18 mouse cellular contexts compared by ENCODE assay signal in the genomic region with DNA sequence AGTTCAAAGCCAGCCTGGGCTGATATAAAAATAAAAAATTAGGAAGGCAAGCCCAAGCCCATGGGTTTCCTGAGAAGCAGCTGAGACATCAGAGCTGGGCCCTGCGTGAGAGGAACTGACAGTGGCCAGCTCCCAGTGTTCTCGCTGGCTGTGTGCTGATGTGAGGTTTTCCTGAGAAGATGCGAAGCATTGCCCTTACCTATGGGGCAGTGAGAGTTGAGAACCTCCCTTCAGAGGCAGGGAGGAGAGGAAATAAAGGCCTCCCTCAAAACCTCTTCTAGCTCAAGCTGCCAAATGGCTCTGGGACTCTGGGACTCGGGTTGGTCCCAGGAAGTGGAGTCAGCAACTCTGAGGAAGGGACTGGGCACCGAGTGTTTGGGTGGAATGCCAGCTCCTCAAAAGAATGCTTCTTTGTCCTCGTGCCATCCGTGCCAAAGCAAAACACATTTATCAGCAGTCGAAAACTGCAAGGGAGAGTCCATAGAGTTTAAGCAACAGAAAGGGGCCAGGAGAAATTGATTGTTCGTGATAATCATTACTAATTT. TPM values are rescaled to one million over a fixed set of nuclear protein-coding genes. Genes with fewer than 3 reads are reported as not detected.
A peak's percentile ranks its signal among the peaks of the same experiment; 100 is the strongest.
DNase-seq lines count a peak whose midpoint lies in the region; ATAC-seq and TF ChIP-seq lines count a peak whose summit lies in the region.
"Had no signal": no experiment of that assay in that cellular context is flagged by ENCODE, and none has a peak within 500 bp of the region (broad histone marks: within the 10 kb centered on the region; RNA-seq: fewer than 3 reads in every experiment).

No protein-coding gene starts in this region.

- no peak for TF ChIP-seq CTCF in layer of hippocampus, adult 2 months (conservative IDR thresholded peaks at IDR 0.05)

- peak; percentile 11 for DNase-seq in cerebellum, adult 11 months
- DNase-seq in cerebellum, postnatal 36 days = no peak
- DNase-seq in layer of hippocampus, adult 2 months (ENCODE audit: low spot score in 2 of 2) = peak in 1 of 2 experiments; percentile 15
- no peak for DNase-seq in layer of hippocampus, adult 9-10 months (ENCODE audit: low spot score)
- no peak for DNase-seq in neural tube, embryonic 10.5 days (ENCODE audit: extremely low spot score, low spot score)
- DNase-seq: right cerebral cortex, postnatal 14 days had no signal

- no peaks in the 10 kb centered on the region for H3K27me3 ChIP-seq in neural tube, embryonic 13.5 days
- no peaks in the 10 kb centered on the region for H3K27me3 ChIP-seq in neural tube, embryonic 14.5 days (ENCODE audit: control insufficient read depth, insufficient read depth, low read length)
- H3K27me3 ChIP-seq: embryonic facial prominence, embryonic 12.5 days; heart, embryonic 13.5 days; Patski had no signal

- no peaks in the 10 kb centered on the region for H3K36me3 ChIP-seq in neural tube, embryonic 13.5 days
- no peaks in the 10 kb centered on the region for H3K36me3 ChIP-seq in neural tube, embryonic 14.5 days (ENCODE audit: control insufficient read depth, insufficient read depth, low read length)
- H3K36me3 ChIP-seq: embryonic facial prominence, embryonic 12.5 days; forebrain, embryonic 10.5 days; heart, embryonic 13.5 days had no signal

- ATAC-seq in neural tube, embryonic 13.5 days (ENCODE audit: low read depth) = peak; percentile 26; the same call in 1 of the 2 replicates
- no peak for ATAC-seq in neural tube, embryonic 14.5 days (ENCODE audit: low read depth)
- no peak for ATAC-seq in erythroblast, adult 5-6 weeks (replicated peaks; ENCODE audit: low FRiP score, poor library complexity, severe bottlenecking)
- ATAC-seq: lung, postnatal 0 days; Patski had no signal

- no peaks in the 10 kb centered on the region for H3K9me3 ChIP-seq in neural tube, embryonic 13.5 days
- H3K9me3 ChIP-seq in neural tube, embryonic 14.5 days (ENCODE audit: control insufficient read depth, low read length) = no peaks in the 10 kb centered on the region
- H3K9me3 ChIP-seq: embryonic facial prominence, embryonic 12.5 days; forebrain, embryonic 10.5 days; heart, embryonic 13.5 days had no signal

- no peak overlapping the region for H3K4me3 ChIP-seq in layer of hippocampus, adult 2 months
- H3K4me3 ChIP-seq in neural tube, embryonic 13.5 days = no peak overlapping the region
- no peak overlapping the region for H3K4me3 ChIP-seq in neural tube, embryonic 14.5 days (ENCODE audit: low read depth, low read length)
- H3K4me3 ChIP-seq: embryonic facial prominence, embryonic 12.5 days; forebrain, embryonic 10.5 days; heart, embryonic 13.5 days had no signal

- H3K9ac ChIP-seq in neural tube, embryonic 13.5 days = no peak overlapping the region
- no peak overlapping the region for H3K9ac ChIP-seq in neural tube, embryonic 14.5 days (replicated peaks; ENCODE audit: low read depth, low read length)
- H3K9ac ChIP-seq: embryonic facial prominence, embryonic 12.5 days; heart, embryonic 13.5 days; liver, embryonic 14.5 days had no signal

- H3K27ac ChIP-seq in layer of hippocampus, adult 2 months = peak overlapping the region; percentile 58
- peak overlapping the region; percentile 87 for H3K27ac ChIP-seq in neural tube, embryonic 13.5 days (replicated peaks)
- peak overlapping the region; percentile 64 for H3K27ac ChIP-seq in neural tube, embryonic 14.5 days (ENCODE audit: low read depth, low read length)
- H3K27ac ChIP-seq: embryonic facial prominence, embryonic 12.5 days; forebrain, embryonic 10.5 days; heart, embryonic 13.5 days; liver, embryonic 14.5 days had no signal

- peaks cover 53% of the 10 kb centered on the region for H3K4me1 ChIP-seq in neural tube, embryonic 13.5 days (replicated peaks)
- H3K4me1 ChIP-seq in neural tube, embryonic 14.5 days (ENCODE audit: control insufficient read depth, insufficient read depth, low read length) = peaks cover 11% of the 10 kb centered on the region; the same call in 1 of the 2 replicates

- H3K4me2 ChIP-seq in neural tube, embryonic 13.5 days = no peak overlapping the region
- H3K4me2 ChIP-seq in neural tube, embryonic 14.5 days (ENCODE audit: low read depth, low read length) = no peak overlapping the region
- H3K4me2 ChIP-seq: embryonic facial prominence, embryonic 12.5 days; heart, embryonic 13.5 days had no signal

- WGBS in neural tube, embryonic 13.5 days = 61% methylated on average over 9 of the region's 9 CpGs
- 56% methylated on average over 9 of the region's 9 CpGs for WGBS in neural tube, embryonic 14.5 days

RNA-seq across cellular contexts. Expression of a gene that starts 0.6 kb away (rescaled TPM):
- total RNA-seq in layer of hippocampus, adult 2 months (2021) = under 1 TPM; 0.79 to 0.86 TPM
- polyA plus RNA-seq in neural tube, embryonic 13.5 days (2015; fragmentation: Nextera tagmentation; extraction: Ambion mirVana) = 1.2 and 1.9 TPM in 2 replicates
- 1.6 and 2.2 TPM in 2 replicates for polyA plus RNA-seq in neural tube, embryonic 14.5 days (2014; fragmentation: Nextera tagmentation; extraction: Ambion mirVana)
- not detected in 2 replicates for total RNA-seq in erythroblast, adult 5-6 weeks (2015; ENCODE audit: low replicate concordance)
- not detected in 2 replicates for total RNA-seq in erythroblast, adult 5-6 weeks (2017; ENCODE audit: low replicate concordance)
- total RNA-seq: common myeloid progenitor, adult 5-6 weeks; hematopoietic stem cell, adult 5-6 weeks had no signal
- polyA plus RNA-seq: limb, embryonic 11.5 days; Patski had no signal

RNA-seq across cellular contexts. Expression of a gene that starts 32.8 kb away (rescaled TPM):
- 10 to 100 TPM; 53.9 to 56.2 TPM for total RNA-seq in layer of hippocampus, adult 2 months (2021)
- 97.0 and 105 TPM in 2 replicates for polyA plus RNA-seq in neural tube, embryonic 13.5 days (2015; fragmentation: Nextera tagmentation; extraction: Ambion mirVana)
- polyA plus RNA-seq in neural tube, embryonic 14.5 days (2014; fragmentation: Nextera tagmentation; extraction: Ambion mirVana) = 89.2 and 98.8 TPM in 2 replicates
- total RNA-seq in erythroblast, adult 5-6 weeks (2015; ENCODE audit: low replicate concordance) = 54.8 and 76.5 TPM in 2 replicates
- total RNA-seq in erythroblast, adult 5-6 weeks (2017; ENCODE audit: low replicate concordance) = 33.3 and 46.8 TPM in 2 replicates

RNA-seq across cellular contexts. Expression of a gene that starts 45.2 kb away (rescaled TPM):
- 100 to 1,000 TPM; 213 to 225 TPM for total RNA-seq in layer of hippocampus, adult 2 months (2021)
- 74.4 and 76.8 TPM in 2 replicates for polyA plus RNA-seq in neural tube, embryonic 13.5 days (2015; fragmentation: Nextera tagmentation; extraction: Ambion mirVana)
- 82.4 and 101 TPM in 2 replicates for polyA plus RNA-seq in neural tube, embryonic 14.5 days (2014; fragmentation: Nextera tagmentation; extraction: Ambion mirVana)
- 62.3 and 67.7 TPM in 2 replicates for total RNA-seq in erythroblast, adult 5-6 weeks (2015; ENCODE audit: low replicate concordance)
- total RNA-seq in erythroblast, adult 5-6 weeks (2017; ENCODE audit: low replicate concordance) = 53.4 and 81.4 TPM in 2 replicates
